Mouse (Mus musculus): ENCODE measurements around the gene Ltbp4. TPM values are rescaled to one million over a fixed set of nuclear protein-coding genes. Genes with fewer than 3 reads are reported as not detected.

Gene Ltbp4
- total and polyA plus RNA-seq, 3 experiments = 0.43 to 2.6 (median 1.5) TPM

- dilution Hi-C loops (cut with MboI; ENCODE audit: extremely low pct_ligation_motif_present, extremely low pct_unique_long_range_greater_than_20kb, low sequenced_read_pairs) (no loop called here), in situ Hi-C loops (cut with MboI; ENCODE audit: low pct_ligation_motif_present, low pct_unique_long_range_greater_than_20kb, low sequenced_read_pairs) (no loop called here)
- Histone ChIP-seq H3K9me3 (replicated peaks; ENCODE audit: low read length) (peaks cover 3% of the 10 kb centered on the region), H3K4me3 (replicated peaks in 1 of 3; ENCODE audit: low read depth in 2 of 3, low read length in 2 of 3, poor library complexity in 1 of 3) (peak overlapping the region; percentile 51 to 69 (median 58)), H3K36me3 (replicated peaks in 1 of 2; ENCODE audit: control insufficient read depth in 1 of 2, insufficient read depth in 1 of 2, low read length in 1 of 2) (peaks cover 3 to 44% of the 10 kb centered on the region in 2 experiments), H3K27ac (ENCODE audit: insufficient read depth, low read depth) (no peak overlapping the region), H3K79me2 (replicated peaks; ENCODE audit: control insufficient read depth, extremely low read depth, insufficient read depth, poor library complexity, severe bottlenecking) (no peaks in the 10 kb centered on the region), H3K4me2 (ENCODE audit: insufficient read depth, low read depth, poor library complexity, severe bottlenecking) (peak overlapping the region; percentile 90), H3K4me1 (ENCODE audit: control insufficient read depth in 1 of 2, insufficient read depth in 2 of 2) (peaks cover 5 to 21% of the 10 kb centered on the region in 2 experiments), H3K9ac (ENCODE audit: insufficient read depth, low read depth) (peak overlapping the region; percentile 81), H3K27me3 (replicated peaks) (no peaks in the 10 kb centered on the region)
- TF ChIP-seq USF2 (conservative IDR thresholded peaks at IDR 0.05; ENCODE audit: low read depth, low read length) (no peak), E2F4 (IDR thresholded peaks at IDR 0.05; ENCODE audit: insufficient replicate concordance, low read depth, low read length) (no peak), IRF4 (IDR thresholded peaks at IDR 0.05; ENCODE audit: low read depth, low read length) (no peak), ZMIZ1 (IDR thresholded peaks at IDR 0.05; ENCODE audit: low read depth, low read length) (no peak), ZNF384 (IDR thresholded peaks at IDR 0.05; ENCODE audit: low read depth, low read length) (no peak), ZKSCAN1 (IDR thresholded peaks at IDR 0.05; ENCODE audit: borderline replicate concordance, low read depth, low read length) (no peak), EP300 (IDR thresholded peaks at IDR 0.05; ENCODE audit: low read length) (no peak), MXI1 (IDR thresholded peaks at IDR 0.05; ENCODE audit: low read depth, low read length) (no peak), CHD2 (IDR thresholded peaks at IDR 0.05; ENCODE audit: low read length) (no peak), SMC3 (IDR thresholded peaks at IDR 0.05; ENCODE audit: low read depth, low read length) (no peak), HCFC1 (IDR thresholded peaks at IDR 0.05; ENCODE audit: low read depth, low read length) (no peak), USF1 (IDR thresholded peaks at IDR 0.05; ENCODE audit: low read depth, low read length) (no peak)
- DNase-seq (ENCODE audit: extremely low read depth) = no peak
Measured at GRCm38 (mm10) chr7:27259271-27259721, 78.2 kb downstream of the Ltbp4 start.

- TF ChIP-seq PAX5 (IDR thresholded peaks at IDR 0.05; ENCODE audit: low read length) (no peak), NRF1 (IDR thresholded peaks at IDR 0.05; ENCODE audit: low read depth, low read length) (no peak), MAFK (IDR thresholded peaks at IDR 0.05; ENCODE audit: insufficient replicate concordance, low read length) (peak; percentile 48; the same call in 1 of the 2 replicates), ZNF384 (IDR thresholded peaks at IDR 0.05; ENCODE audit: low read depth, low read length) (no peak), POLR2AphosphoS2 (IDR thresholded peaks at IDR 0.05; ENCODE audit: low read depth, low read length) (no peak), HCFC1 (IDR thresholded peaks at IDR 0.05; ENCODE audit: low read depth, low read length) (peak; percentile 26; the same call in 1 of the 2 replicates), ELF1 (IDR thresholded peaks at IDR 0.05; ENCODE audit: low read depth, low read length) (peak; percentile 31; the same call in 1 of the 2 replicates), NELFE (IDR thresholded peaks at IDR 0.05; ENCODE audit: low read depth, low read length) (no peak), RAD21 (IDR thresholded peaks at IDR 0.05; ENCODE audit: low read depth, low read length) (no peak), POLR2A (IDR thresholded peaks at IDR 0.05; ENCODE audit: low read depth, low read length) (peak; percentile 53; the same call in 1 of the 2 replicates), CHD1 (IDR thresholded peaks at IDR 0.05; ENCODE audit: low read depth, low read length) (no peak), TBP (conservative IDR thresholded peaks at IDR 0.05; ENCODE audit: low read depth, low read length) (no peak), USF2 (conservative IDR thresholded peaks at IDR 0.05; ENCODE audit: low read depth, low read length) (no peak), KAT2A (IDR thresholded peaks at IDR 0.05; ENCODE audit: insufficient replicate concordance, low read length) (no peak), USF1 (IDR thresholded peaks at IDR 0.05; ENCODE audit: low read depth, low read length) (no peak), CHD2 (IDR thresholded peaks at IDR 0.05; ENCODE audit: low read length) (no peak), MXI1 (IDR thresholded peaks at IDR 0.05; ENCODE audit: low read depth, low read length) (no peak)
- Histone ChIP-seq H3K27me3 (replicated peaks) (no peaks in the 10 kb centered on the region), H3K9ac (ENCODE audit: insufficient read depth, low read depth) (peak within 1 kb of the TSS; percentile 81), H3K27ac (ENCODE audit: insufficient read depth, low read depth) (peak within 1 kb of the TSS; percentile 20; the same call in 1 of the 2 replicates), H3K4me1 (ENCODE audit: control insufficient read depth in 1 of 2, insufficient read depth in 2 of 2) (peaks cover 5 to 21% of the 10 kb centered on the region in 2 experiments), H3K9me3 (replicated peaks; ENCODE audit: low read length) (peaks cover 6% of the 10 kb centered on the region), H3K4me3 (replicated peaks in 1 of 3; ENCODE audit: low read depth in 2 of 3, low read length in 2 of 3, poor library complexity in 1 of 3) (peak within 1 kb of the TSS; percentile 51 to 69 (median 58)), H3K36me3 (replicated peaks in 1 of 2; ENCODE audit: control insufficient read depth in 1 of 2, insufficient read depth in 1 of 2, low read length in 1 of 2) (peaks cover 8 to 49% of the 10 kb centered on the region in 2 experiments), H3K4me2 (ENCODE audit: insufficient read depth, low read depth, poor library complexity, severe bottlenecking) (peak within 1 kb of the TSS; percentile 90), H3K79me2 (replicated peaks; ENCODE audit: control insufficient read depth, extremely low read depth, insufficient read depth, poor library complexity, severe bottlenecking) (no peaks in the 10 kb centered on the region)
- in situ Hi-C loops (cut with MboI; ENCODE audit: low pct_ligation_motif_present, low pct_unique_long_range_greater_than_20kb, low sequenced_read_pairs) = no loop called here
- dilution Hi-C loops (cut with MboI; ENCODE audit: extremely low pct_ligation_motif_present, extremely low pct_unique_long_range_greater_than_20kb, low sequenced_read_pairs) = no loop called here
- peak; percentile 94 for DNase-seq (ENCODE audit: extremely low read depth)
Measured at GRCm38 (mm10) chr7:27258205-27258899, 79.1 kb downstream of the Ltbp4 start, which contains the start of gene Numbl. Gene Numbl, plus strand, starts transcription at chr7:27258433.
